In genomic region chr2:172860104-172860503, GRCm38 (mm10) we compare ENCODE assay signal across 30 mouse cellular contexts.
DNase-seq lines count a peak whose midpoint lies in the region; ATAC-seq and TF ChIP-seq lines count a peak whose summit lies in the region.
"Had no signal": no experiment of that assay in that cellular context is flagged by ENCODE, and none has a peak within 500 bp of the region (broad histone marks: within the 10 kb centered on the region; RNA-seq: fewer than 3 reads in every experiment).

No protein-coding gene starts in this region.

- H3K36me3 ChIP-seq in heart, embryonic 11.5 days (ENCODE audit: control insufficient read depth, insufficient read depth, low read length) = no peaks in the 10 kb centered on the region
- H3K36me3 ChIP-seq in liver, embryonic 11.5 days (ENCODE audit: control insufficient read depth, insufficient read depth, low read length) = no peaks in the 10 kb centered on the region
- H3K36me3 ChIP-seq in thymus, adult 2 months (ENCODE audit: control insufficient read depth, insufficient read depth, low read length) = no peaks in the 10 kb centered on the region
- H3K36me3 ChIP-seq: heart, embryonic 15.5 days; limb, embryonic 15.5 days; midbrain, embryonic 13.5 days; neural tube, embryonic 13.5 days; stomach, embryonic 15.5 days had no signal

- H3K4me1 ChIP-seq in heart, embryonic 11.5 days (ENCODE audit: control insufficient read depth, insufficient read depth, low read length) = peaks cover 38% of the 10 kb centered on the region
- H3K4me1 ChIP-seq in liver, embryonic 11.5 days (replicated peaks; ENCODE audit: control insufficient read depth, insufficient read depth, low read length) = no peaks in the 10 kb centered on the region
- H3K4me1 ChIP-seq in thymus, adult 2 months (replicated peaks; ENCODE audit: control insufficient read depth, insufficient read depth, low read length) = peaks cover 6% of the 10 kb centered on the region; the same call in 1 of the 2 replicates

- no peak for TF ChIP-seq CTCF in thymus, adult 2 months (IDR thresholded peaks at IDR 0.05; ENCODE audit: borderline replicate concordance, control insufficient read depth, extremely low read depth, insufficient read depth, low read length, poor library complexity)

- no peak for ATAC-seq in heart, embryonic 11.5 days (replicated peaks; ENCODE audit: insufficient number of reproducible peaks, low FRiP score, low TSS enrichment)
- ATAC-seq in liver, embryonic 11.5 days (replicated peaks; ENCODE audit: low FRiP score) = no peak
- ATAC-seq: forebrain, embryonic 13.5 days; intestine, postnatal 0 days; midbrain, embryonic 13.5 days had no signal

- 0 out of 2 replicates have a peak, but pooled peaks cover 2% of the 10 kb centered on the region for H3K9me3 ChIP-seq in heart, embryonic 11.5 days (replicated peaks; ENCODE audit: control insufficient read depth, low read length)
- H3K9me3 ChIP-seq in liver, embryonic 11.5 days (ENCODE audit: control insufficient read depth, low read length) = no peaks in the 10 kb centered on the region
- H3K9me3 ChIP-seq: forebrain, embryonic 13.5 days; heart, embryonic 15.5 days; limb, embryonic 15.5 days; midbrain, embryonic 13.5 days; neural tube, embryonic 13.5 days; stomach, embryonic 15.5 days had no signal

- H3K27ac ChIP-seq in heart, embryonic 11.5 days (ENCODE audit: low read depth, low read length) = no peak overlapping the region
- H3K27ac ChIP-seq in liver, embryonic 11.5 days (ENCODE audit: low read depth, low read length) = no peak overlapping the region
- H3K27ac ChIP-seq in thymus, adult 2 months (ENCODE audit: control insufficient read depth, insufficient read depth, low read length) = no peak overlapping the region
- H3K27ac ChIP-seq: forebrain, embryonic 13.5 days; heart, embryonic 15.5 days; hindbrain, embryonic 14.5 days; limb, embryonic 10.5 days; limb, embryonic 15.5 days; liver, embryonic 14.5 days; macrophage; midbrain, embryonic 13.5 days; neural tube, embryonic 13.5 days; stomach, embryonic 15.5 days had no signal

- 0 out of 2 replicates have a peak overlapping the region, but pooled peaks have one; percentile 24 for H3K9ac ChIP-seq in heart, embryonic 11.5 days (ENCODE audit: low read depth, low read length)
- no peak overlapping the region for H3K9ac ChIP-seq in liver, embryonic 11.5 days (ENCODE audit: low read depth, low read length)
- H3K9ac ChIP-seq: forebrain, embryonic 13.5 days; heart, embryonic 15.5 days; hindbrain, embryonic 14.5 days; limb, embryonic 15.5 days; liver, embryonic 14.5 days; midbrain, embryonic 13.5 days; neural tube, embryonic 13.5 days; stomach, embryonic 15.5 days had no signal

- WGBS in heart, embryonic 11.5 days (ENCODE audit: insufficient replicate concordance) = 79% methylated on average over 7 of the region's 7 CpGs
- WGBS in liver, embryonic 11.5 days = 77% methylated on average over 7 of the region's 7 CpGs
- 80% methylated on average over 7 of the region's 7 CpGs for WGBS in thymus, adult 2 months

- no peak for TF ChIP-seq POLR2A in thymus, adult 2 months (IDR thresholded peaks at IDR 0.05; ENCODE audit: control insufficient read depth, extremely low read depth, insufficient read depth, low read length, poor library complexity)

- no peak for DNase-seq in heart, adult 8-10 months (ENCODE audit: low spot score)
- DNase-seq in ZHBTc4 (ENCODE audit: low read depth, low spot score) = peak; percentile 28
- DNase-seq in adrenal gland, adult 8-10 months = peak; percentile 83
- DNase-seq in testis, postnatal 10 days (ENCODE audit: low spot score) = peak; percentile 56
- no peak for DNase-seq in liver, embryonic 11.5 days (ENCODE audit: low spot score)
- DNase-seq in thymus, adult 2 months = no peak
- DNase-seq: cerebellum, adult 11 months; cerebellum, adult 9-10 months; cerebellum, postnatal 36 days; gastrocnemius, postnatal 14 days; heart, postnatal 36 days; kidney, adult 9 months; kidney, postnatal 10 days; layer of hippocampus, postnatal 36 days; lung, adult 2 months; lung, postnatal 10 days; thymus, adult 18-20 months; thymus, postnatal 36 days had no signal

- H3K27me3 ChIP-seq in heart, embryonic 11.5 days (ENCODE audit: control insufficient read depth, insufficient read depth, low read length) = no peaks in the 10 kb centered on the region
- H3K27me3 ChIP-seq in liver, embryonic 11.5 days (replicated peaks; ENCODE audit: control insufficient read depth, insufficient read depth, low read length) = peaks cover 10% of the 10 kb centered on the region
- H3K27me3 ChIP-seq in thymus, adult 2 months (ENCODE audit: control insufficient read depth, insufficient read depth, low read length) = no peaks in the 10 kb centered on the region
- H3K27me3 ChIP-seq: forebrain, embryonic 13.5 days; heart, embryonic 15.5 days; limb, embryonic 15.5 days; neural tube, embryonic 13.5 days; stomach, embryonic 15.5 days had no signal

- H3K4me3 ChIP-seq in heart, embryonic 11.5 days (ENCODE audit: low read depth, low read length) = no peak overlapping the region
- H3K4me3 ChIP-seq in liver, embryonic 11.5 days (ENCODE audit: low read depth, low read length) = no peak overlapping the region
- no peak overlapping the region for H3K4me3 ChIP-seq in thymus, adult 2 months (ENCODE audit: control insufficient read depth, insufficient read depth, low read length)
- H3K4me3 ChIP-seq: forebrain, embryonic 13.5 days; heart, embryonic 15.5 days; limb, embryonic 10.5 days; limb, embryonic 15.5 days; midbrain, embryonic 13.5 days; neural tube, embryonic 13.5 days; stomach, embryonic 15.5 days had no signal

- no peak overlapping the region for H3K4me2 ChIP-seq in heart, embryonic 11.5 days
- no peak overlapping the region for H3K4me2 ChIP-seq in liver, embryonic 11.5 days
- H3K4me2 ChIP-seq: forebrain, embryonic 13.5 days; heart, embryonic 15.5 days; hindbrain, embryonic 14.5 days; limb, embryonic 15.5 days; midbrain, embryonic 13.5 days; neural tube, embryonic 13.5 days; stomach, embryonic 15.5 days had no signal

Comparison
In these comparisons a context has a peak if more than half of its experiments do, and no peak if none do; other contexts are left out.
1. DNase-seq: peak in ZHBTc4 (single experiment), adrenal gland, adult 8-10 months (single experiment) and testis, postnatal 10 days (single experiment); none in heart, adult 8-10 months (single experiment), liver, embryonic 11.5 days (single experiment) and thymus, adult 2 months (single experiment).